Mouse (Mus musculus) kidney, adult 2 months (tissue): Measurements from ENCODE around the gene Sim1.

Experiments
- CTCF ChIP-seq: fragments of 200-500 bp; conservative IDR thresholded peaks from 2 replicates; pipeline ENCODE4 v1.5.1; 2011; ENCODE audit warnings: low read depth, mild to moderate bottlenecking, control low read depth, low read length, moderate library complexity, mixed read lengths; ENCODE audit not compliant: insufficient read depth, insufficient read length
- POLR2A ChIP-seq: fragments of 200-500 bp; IDR thresholded peaks from one replicate; pipeline ENCODE4 v1.6.1; 2011; ENCODE audit warnings: low read depth, low read length, control low read depth

DNA sequence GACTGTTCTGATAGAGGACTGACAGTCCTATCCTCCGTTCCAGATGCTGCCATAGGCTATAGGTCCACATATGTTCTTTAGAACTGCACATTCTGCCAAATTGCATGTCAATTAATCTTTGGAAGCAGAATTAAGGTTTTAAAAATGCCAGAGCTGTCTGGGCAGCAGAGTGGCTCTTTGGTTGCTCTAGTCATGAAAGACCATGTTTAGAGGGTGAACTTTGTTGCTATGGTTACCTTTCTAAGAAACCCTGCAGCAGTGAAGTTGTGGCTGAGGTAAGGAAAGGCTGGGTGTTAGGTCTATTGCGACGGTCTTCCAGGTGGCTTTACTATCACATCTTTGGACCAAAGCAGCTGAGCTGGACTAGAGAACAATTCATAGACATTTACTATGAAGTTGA is 113.2 kb downstream of the Sim1 start:
- no peak for TF ChIP-seq POLR2A
- TF ChIP-seq CTCF = no peak
